Mouse (Mus musculus) spleen, adult 18-20 months (tissue): Measurements from ENCODE around the gene Dab2ip.
A peak's percentile ranks its signal among the peaks of the same experiment; 100 is the strongest.

Experiments
- DNase-seq, 2 experiments: peaks; one replicate each; pipeline ENCODE4 v3.0.0; 2022; ENCODE audit warnings: mixed read lengths in 2 of 2

The Dab2ip gene

GRCm38 (mm10) chr2:35598819-35599218, 40.8 kb downstream of the Dab2ip start:
- no peak for DNase-seq

- no peak for DNase-seq
These were observed 43.6 kb downstream of the Dab2ip start for GRCm38 (mm10) chr2:35601665-35602064.

- no peak for DNase-seq
These were observed 49.4 kb downstream of the Dab2ip start for GRCm38 (mm10) chr2:35607476-35607875.

- DNase-seq: no peak
These were observed 50.8 kb downstream of the Dab2ip start for GRCm38 (mm10) chr2:35608856-35609255.

- no peak for DNase-seq
These were observed 51.3 kb downstream of the Dab2ip start for GRCm38 (mm10) chr2:35609317-35609716.

- DNase-seq: no peak
These were observed 52.3 kb downstream of the Dab2ip start for GRCm38 (mm10) chr2:35610168-35610951.

- no peak for DNase-seq
These were observed 52.9 kb downstream of the Dab2ip start for GRCm38 (mm10) chr2:35610976-35611375.

GRCm38 (mm10) chr2:35611645-35612044, 53.6 kb downstream of the Dab2ip start:
- DNase-seq: no peak

- DNase-seq: no peak
These were observed 54.2 kb downstream of the Dab2ip start for GRCm38 (mm10) chr2:35612297-35612696.

GRCm38 (mm10) chr2:35613946-35614353, 55.9 kb downstream of the Dab2ip start:
- no peak for DNase-seq

- DNase-seq: no peak
These were observed 56.3 kb downstream of the Dab2ip start for GRCm38 (mm10) chr2:35614411-35614810.

- no peak for DNase-seq
These were observed 57.3 kb downstream of the Dab2ip start for GRCm38 (mm10) chr2:35615366-35615765.

- DNase-seq: no peak
These were observed 57.9 kb downstream of the Dab2ip start for GRCm38 (mm10) chr2:35615977-35616376.

- DNase-seq: no peak
These were observed 59.0 kb downstream of the Dab2ip start for GRCm38 (mm10) chr2:35616891-35617658.

GRCm38 (mm10) chr2:35618981-35619380, 60.9 kb downstream of the Dab2ip start:
- no peak for DNase-seq

- DNase-seq: no peak
These were observed 61.5 kb downstream of the Dab2ip start for GRCm38 (mm10) chr2:35619532-35619931.

- no peak for DNase-seq
These were observed 62.5 kb downstream of the Dab2ip start for GRCm38 (mm10) chr2:35620364-35621224.

GRCm38 (mm10) chr2:35621225-35621519, 63.1 kb downstream of the Dab2ip start:
- DNase-seq: no peak

- peak in 1 of 2 experiments; percentile 23 for DNase-seq
These were observed 63.7 kb downstream of the Dab2ip start for GRCm38 (mm10) chr2:35621796-35622195.

GRCm38 (mm10) chr2:35622261-35623103, 64.4 kb downstream of the Dab2ip start:
- no peak for DNase-seq

GRCm38 (mm10) chr2:35623104-35623377, 65.0 kb downstream of the Dab2ip start:
- no peak for DNase-seq

- no peak for DNase-seq
These were observed 65.5 kb downstream of the Dab2ip start for GRCm38 (mm10) chr2:35623431-35624148.
